Mouse (Mus musculus): ENCODE measurements at regions not wholly inside any gene's neighbourhood (a gene's known extent, or its start where the extent isn't known, plus 50 kb on each side); places are given as distances from the start of the nearest gene placed in this dataset.
"Not testable (repeated sequence)": the region's sequence is repeated elsewhere in the genome, so short reads cannot be mapped to it uniquely, and the experiment has no call there.

DNA sequence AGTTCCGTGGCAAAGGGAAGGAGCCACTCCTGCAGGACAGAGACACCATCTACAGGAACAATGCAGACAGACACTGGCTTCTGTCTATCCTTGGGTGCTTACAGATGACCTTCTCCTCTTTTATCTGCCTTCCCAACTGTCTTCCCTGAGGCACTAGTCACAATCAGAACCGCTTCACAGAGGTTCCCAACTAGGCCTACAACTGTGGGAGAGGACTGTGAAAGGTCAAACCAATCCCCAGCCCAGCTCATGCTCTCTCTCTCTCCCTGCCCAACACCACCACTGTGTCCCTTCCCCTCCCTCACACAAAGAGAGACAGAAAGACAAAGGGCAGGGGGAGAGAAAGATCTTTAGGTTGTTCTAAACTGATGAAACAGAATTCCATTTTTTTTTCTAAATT, 61.3 kb downstream of the Tmem17 start:
- intact Hi-C loops (cut with DNase I): no loop called here

DNA sequence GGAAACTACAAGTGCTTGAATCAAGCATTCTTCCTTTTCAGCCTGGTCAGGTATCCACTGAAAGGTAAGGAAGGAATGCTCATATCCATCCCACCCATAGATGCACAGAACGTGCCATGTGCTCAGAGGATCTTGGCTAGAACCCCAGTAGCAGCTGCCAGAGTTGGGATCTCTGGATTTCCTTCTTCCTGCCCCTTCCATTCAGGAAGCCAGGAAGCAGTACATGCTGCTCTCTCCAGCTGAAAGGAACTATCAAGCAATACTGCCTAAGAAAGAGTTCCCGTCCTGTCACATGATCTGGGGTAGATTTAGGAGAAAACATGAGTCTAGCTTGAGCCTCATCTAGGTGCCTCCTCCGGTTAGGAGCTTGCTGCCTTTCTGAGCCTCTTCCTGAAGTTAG, 61.9 kb downstream of the Tmem17 start:
- intact Hi-C loops (cut with DNase I): no loop called here

DNA sequence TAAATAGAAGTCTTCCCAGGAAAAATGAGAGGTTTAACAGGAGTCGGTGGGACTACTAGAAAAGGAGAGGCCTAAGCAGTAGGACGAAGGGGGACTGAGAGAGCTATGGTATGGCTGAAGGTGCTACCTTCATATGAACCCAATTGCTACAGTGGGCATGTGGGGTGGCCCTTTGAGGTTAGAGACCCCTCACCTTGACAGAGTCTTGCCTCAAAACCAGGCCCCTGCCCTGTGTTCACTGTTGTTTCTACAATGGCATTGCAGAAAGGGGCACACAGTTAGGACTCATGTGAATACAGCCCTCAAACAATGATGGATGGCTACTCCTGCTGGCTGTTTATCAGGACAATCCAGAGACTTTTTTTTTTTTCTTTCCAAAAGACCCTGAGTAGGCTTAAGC, 62.6 kb downstream of the Tmem17 start:
- intact Hi-C loops (cut with DNase I): no loop called here

DNA sequence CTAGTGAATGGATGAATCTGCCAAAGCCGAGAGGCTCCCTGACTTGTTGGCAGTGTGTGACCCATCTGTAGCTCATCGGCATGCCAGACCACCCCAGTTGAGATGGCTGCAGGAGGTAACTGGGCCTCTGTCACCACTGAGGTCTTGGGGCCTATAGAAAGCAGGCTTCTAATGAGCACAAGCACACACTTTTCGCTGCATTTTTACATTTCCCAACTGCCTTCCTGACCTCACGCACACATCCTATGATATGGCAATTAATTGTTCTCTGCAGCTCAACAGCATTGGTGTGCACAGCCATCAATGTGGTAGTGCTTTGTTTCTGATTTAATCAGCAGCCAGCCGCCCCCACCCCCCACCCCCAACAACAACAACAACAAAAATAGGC, 72.2 kb downstream of the Tmem17 start:
- intact Hi-C loops (cut with DNase I): no loop called here

DNA sequence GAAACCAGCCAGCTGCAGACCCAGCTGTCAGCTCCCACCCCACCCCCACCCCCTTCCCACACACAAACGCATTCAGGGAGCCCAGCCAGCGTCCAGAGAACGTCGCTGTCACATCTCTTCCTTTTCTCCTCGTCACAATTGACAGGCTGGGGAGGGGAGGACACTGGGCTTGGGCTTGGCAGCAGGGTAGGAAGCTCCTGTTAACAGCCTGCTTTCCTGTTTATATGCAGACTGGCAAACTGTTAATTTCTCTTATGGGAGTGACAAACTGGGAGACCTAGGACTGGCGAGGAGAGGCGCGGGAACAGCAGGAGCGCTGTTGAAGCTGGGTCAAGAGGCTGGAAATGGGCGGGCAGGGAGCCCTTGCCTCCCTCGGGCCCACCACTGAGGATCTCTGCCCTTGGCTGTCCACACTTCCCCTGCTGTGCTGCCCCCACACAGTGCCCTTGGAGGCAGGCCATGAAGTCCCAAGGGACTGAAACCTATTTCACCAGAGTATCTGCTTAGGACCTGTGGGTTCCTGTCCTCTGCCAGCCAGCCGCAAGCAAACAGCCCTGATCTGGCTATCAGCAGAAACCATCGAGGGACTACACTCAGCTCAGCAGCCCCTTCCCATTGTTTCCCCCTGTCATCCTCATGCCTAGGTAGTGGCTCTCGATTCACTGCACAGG, 72.7 kb downstream of the Tmem17 start:
- intact Hi-C loops (cut with DNase I): no loop called here

DNA sequence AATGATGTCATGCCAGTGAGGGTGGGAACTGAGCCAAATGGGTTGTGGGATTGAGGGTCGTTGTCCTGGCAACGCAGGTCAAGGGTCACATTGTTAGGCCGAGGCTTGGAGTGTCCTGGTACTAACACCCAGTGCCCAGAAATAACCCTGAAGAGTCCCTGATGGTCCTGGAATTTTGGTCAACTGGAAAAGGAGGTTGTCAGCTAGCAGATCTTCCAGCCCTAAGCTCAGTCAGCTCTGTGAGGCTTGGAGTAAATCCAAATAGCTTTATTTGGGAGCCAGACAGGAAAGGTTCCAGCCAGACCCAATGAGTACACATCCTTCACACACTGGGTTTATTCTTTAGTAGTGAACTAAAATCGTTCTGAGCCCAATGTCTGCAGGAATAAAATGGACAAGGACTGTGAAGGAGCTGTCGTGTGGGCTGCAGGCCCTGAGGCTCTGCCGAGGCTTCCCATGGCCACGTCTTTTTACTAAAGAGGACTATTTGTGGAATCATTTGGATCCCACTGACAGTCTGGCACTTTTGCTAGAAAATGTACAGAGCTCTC, 75.9 kb downstream of the Tmem17 start:
- intact Hi-C loops (cut with DNase I): no loop called here

DNA sequence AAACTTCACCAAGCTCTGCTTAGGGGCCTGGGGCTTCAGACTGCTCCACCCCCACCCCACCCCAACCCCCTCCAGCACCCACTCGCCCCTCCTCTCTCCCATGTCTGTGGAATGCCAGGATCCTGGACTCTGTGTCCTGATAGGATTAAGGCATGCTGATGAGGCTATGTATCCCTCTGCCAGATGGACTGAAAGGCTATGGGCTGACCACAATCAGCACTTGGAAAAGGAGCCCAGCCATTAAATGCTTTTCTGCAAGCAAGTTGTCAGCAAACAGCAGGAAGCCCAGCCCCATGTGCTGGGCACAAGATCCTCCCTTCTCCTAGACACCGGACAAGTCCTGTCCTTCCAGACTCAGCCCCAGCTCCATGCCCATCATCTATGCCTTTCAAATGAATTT, 76.7 kb downstream of the Tmem17 start:
- intact Hi-C loops (cut with DNase I): no loop called here

DNA sequence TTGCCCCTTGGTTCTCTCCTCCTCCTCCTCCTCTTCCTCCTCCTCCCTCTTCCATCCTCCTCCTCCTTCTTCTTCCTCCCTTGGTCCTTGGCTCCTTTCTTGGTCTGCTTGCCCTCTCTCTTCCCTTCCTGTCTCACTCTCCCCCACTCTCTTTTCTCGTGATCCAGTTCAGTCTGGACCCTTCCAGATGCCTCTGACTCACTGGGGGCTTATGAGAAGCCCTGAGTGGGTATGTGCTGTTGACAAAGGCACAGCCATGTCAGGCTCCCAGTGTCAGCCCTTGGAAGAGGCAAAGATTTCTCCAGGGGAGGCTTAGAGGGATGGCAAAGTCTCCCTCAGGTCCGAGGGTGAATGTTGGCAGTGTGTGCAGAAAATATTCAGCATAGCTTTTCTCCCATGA, 78.0 kb downstream of the Tmem17 start:
- intact Hi-C loops (cut with DNase I): no loop called here

DNA sequence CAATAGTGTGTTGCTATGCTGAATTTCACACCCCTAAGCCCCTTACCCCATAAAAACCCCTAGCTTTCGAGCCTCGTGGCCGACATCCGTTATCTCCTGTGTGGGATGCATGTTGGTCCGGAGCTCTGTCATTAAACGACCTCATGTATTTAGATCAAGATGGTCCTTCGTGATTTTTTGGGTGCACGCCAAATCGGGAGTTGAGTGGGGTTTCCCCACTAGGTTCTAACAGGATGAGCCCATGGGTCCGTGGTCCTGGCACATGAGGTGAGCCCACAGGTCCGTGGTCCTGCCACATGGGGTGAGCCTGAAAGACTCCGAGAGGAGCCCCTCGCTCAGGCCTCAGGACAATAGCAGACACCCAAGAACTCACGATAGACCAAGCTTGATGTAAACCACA, 79.2 kb downstream of the Tmem17 start:
- intact Hi-C loops (cut with DNase I): not testable (repeated sequence)

DNA sequence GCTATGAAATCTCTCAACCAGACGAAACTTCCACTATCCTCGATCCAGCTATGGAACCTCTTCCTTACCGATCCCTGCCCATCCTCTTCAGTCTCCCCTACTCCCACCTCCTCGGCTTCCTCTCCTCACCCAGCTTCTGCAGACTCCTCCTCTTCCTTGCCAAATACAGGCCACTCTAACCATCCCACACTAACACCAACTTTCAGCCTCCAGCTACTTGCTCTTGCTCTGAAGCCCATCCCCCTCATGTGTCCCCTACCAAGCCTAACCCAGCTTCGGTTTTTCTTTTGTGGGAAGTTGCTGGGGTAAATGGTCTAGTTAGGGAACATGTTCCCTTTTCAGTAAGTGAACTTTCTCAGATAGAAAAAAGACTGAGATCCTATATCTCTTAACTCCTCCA, 80.8 kb downstream of the Tmem17 start:
- intact Hi-C loops (cut with DNase I): no loop called here

DNA sequence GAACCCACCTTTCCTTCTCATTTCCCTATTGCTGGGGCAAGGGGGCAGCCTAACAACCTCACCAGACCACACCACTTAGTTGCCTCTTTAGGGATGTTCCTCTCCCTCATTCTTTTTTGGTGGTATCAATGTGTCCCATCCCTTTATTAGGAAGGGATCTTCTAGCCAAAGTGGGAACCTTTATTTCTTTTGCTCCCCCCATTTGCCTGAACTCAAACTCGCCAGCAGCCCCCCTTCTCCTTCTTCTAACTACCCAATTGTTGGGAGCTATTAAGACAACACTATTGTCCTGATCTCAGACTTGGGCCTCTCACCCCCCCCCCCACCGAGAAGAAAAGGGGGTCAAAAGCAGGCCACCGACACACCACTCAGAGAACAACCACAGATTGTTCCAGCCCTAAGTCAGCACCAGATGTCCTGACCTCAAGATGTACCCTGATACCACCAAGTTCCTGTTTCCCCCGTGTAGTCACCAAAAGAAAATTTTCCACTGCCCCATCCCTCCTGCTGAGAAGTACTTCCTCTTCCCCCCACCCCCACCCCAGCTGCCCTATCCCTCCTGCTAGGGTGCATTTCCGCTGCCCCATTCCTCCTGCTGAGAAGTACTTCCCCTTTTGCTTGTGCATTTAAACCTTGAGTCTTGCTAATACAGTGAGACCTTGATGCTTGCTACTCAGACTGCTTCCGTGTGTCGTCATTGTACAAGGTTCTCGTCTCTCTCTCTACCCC, 84.4 kb downstream of the Tmem17 start:
- intact Hi-C loops (cut with DNase I): no loop called here

DNA sequence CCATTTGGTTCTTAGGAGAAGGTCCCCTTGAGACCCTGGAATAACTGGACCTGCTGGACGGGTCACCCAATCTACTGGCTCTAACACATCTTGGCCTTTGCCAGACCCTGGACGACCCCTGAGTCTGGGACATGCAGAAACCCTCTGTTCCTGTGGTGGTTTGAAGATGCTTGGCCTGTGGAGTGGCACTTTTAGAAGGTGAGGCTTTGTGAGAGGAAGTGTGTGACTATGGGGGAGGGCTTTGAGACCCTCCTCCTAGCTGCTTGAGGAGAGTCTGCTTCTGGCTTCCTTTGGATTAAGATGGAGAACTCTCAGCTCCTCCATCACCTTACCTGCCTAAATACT, 84.9 kb downstream of the Tmem17 start:
- intact Hi-C loops (cut with DNase I): no loop called here

DNA sequence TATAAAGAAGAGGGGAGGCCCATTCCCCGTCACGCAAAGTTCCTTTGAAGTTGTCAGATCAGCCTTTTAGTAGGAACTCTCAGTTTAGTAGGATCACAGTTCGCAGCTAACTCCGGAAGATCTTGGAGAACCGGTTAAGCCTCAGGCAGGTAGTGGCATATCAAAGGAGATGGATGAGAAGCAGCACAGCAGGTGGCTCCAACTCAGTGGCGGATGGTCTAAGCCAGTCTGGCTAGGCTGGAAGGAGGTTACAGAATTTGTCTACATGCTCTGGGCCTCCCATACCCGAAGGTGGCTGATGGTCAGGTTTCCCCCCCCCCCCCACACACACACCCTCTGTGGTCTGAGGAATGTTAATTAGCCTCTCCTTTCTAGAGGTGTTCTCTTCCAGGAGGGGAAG, 88.5 kb downstream of the Tmem17 start:
- intact Hi-C loops (cut with DNase I): no loop called here

DNA sequence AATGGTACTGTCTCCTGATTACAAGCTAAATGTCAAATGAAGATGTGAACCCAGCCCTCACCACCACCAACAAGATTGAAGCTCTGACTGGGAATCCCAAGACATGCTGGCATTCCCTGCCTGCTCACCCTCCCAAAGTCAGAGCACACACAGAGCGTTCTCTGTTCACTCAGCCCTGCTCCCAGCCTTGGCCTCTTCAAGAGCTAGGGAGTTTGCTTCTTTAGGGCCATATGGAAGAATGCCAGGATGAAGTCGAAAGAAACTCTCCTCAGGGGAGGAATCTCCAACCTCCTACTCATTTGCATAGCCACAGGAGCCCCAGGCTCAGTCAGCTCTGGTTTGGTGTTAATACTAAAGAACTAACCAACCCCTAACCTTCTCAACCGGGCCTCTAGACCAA, 90.1 kb downstream of the Tmem17 start:
- intact Hi-C loops (cut with DNase I): no loop called here

DNA sequence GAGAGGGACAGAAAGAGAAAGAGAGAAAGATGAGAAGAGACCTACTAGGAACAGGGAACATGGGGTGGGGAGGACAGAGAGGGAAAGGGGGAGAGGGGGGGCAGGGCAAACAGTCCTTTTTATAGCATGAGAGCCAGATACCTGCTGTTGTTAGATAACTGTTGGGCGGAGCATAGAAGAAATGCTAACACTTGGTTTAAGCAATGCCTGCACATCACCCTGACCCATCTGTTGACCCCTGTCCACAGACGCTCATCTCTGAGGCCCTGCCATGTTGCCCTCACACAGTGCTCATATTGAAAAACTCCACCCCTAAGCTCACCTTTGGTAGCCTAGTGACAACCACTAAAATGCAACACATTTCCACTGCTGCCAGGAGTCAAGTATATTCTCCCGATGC, 90.7 kb downstream of the Tmem17 start:
- intact Hi-C loops (cut with DNase I): no loop called here

DNA sequence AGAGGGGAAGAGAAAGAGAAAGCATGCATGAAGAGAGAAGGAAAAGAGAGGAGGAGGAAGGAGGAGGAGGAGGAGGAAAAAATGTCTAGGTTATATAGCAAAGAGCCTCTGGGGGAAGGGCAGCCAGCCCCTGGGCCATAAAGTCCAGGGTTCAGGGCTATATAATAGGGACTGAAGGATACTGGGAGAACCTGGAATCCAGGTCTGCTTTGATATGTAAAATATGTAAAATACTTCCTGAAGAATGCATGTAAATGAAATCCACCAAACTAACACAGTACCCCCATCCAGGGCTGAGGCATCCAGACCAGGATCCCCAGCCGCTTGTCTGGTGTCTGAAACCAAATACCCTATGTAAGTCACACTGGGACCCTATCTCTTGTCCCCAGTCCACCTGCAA, 91.5 kb downstream of the Tmem17 start:
- intact Hi-C loops (cut with DNase I): no loop called here

DNA sequence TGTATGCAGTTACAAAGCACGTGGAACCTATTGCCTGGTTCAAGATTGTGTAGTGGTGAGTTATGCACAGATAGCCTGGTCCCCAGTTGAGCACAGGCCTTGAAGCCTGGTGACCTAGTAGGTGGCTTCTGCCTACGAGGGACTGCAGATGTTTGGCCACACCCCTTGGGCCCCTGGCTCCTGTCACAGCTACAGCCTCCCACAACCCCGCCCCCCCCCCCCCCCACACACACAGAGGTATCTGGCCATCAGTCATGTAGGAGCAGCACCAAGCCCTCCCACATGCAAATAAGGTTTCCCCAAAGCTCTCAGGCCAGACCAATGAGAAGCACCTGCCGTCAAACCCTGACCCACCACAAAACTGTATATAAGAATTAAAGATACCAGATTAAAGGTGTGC, 94.5 kb downstream of the Tmem17 start:
- intact Hi-C loops (cut with DNase I): no loop called here

DNA sequence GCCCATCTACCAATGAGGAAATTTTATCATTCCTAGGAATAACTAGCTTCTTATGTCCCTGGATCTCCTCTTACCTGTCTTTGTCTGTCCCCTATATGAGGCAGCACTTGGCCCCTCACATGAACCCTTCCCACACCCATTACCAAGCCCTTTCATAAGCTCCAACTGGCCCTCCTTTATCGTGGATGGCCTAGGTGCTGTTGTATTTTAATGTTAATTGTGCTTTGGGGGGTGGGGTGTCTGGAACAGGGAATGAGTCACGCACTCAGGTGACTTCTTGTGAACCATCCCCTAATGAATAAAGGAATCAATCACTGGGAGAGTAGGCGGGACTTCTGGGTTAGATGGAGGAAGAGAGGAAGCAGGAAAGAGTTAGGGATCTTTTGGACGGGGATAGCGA, 95.8 kb downstream of the Tmem17 start:
- intact Hi-C loops (cut with DNase I): no loop called here

DNA sequence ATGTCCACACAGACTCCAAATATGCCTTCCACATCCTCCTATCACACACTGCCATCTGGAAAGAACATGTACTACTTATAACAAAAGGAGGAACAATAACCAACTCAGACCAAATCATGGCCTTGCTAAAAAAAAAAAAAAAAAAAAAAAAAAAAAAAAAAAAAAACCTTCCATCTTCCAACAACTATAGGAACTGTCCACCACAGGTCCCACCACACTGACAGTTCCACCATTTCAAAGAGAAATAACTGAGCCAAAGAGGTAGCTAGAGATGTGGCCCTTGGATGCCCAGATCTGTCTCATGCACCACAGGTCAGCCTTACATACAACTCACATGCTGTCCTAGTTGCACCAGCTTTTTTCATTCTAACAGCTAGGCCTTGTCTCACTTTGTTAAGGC, 97.1 kb downstream of the Tmem17 start:
- intact Hi-C loops (cut with DNase I): no loop called here

DNA sequence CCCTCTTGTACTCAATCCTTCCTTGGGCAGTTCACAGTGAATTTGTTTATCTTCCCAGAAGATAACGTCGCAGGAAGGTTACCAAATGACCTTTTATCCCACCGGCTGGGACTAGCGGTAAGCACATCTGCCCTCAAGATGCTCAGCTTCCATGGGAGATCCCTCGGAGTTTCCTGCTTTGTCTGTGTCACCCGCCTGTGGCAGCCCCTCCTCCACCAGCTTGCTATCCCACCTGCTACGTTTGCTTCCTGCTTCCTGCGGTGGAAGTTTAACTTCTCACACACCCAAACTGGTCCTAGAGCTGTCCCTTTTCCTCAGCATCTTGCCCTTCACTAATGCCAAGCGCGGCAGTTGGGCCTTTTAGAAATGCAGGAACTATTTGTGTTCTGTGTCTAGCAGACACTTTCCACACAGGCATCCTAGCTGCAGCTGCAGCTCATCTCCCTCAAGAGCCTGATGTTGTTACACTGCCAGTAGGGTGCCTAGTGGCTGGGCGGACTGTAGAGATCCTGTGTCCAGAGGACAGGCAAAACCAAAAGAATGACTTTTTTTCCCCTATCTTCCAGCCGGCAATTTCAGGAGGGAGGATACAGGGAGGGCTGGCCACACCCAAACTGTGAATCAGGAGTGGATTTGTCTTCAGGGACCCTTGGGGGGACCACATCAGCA, 98.7 kb downstream of the Tmem17 start:
- intact Hi-C loops (cut with DNase I): loop anchor here (10.0 kb wide), 1 partner anchor 166 kb away; no protein-coding TSS in a partner anchor

DNA sequence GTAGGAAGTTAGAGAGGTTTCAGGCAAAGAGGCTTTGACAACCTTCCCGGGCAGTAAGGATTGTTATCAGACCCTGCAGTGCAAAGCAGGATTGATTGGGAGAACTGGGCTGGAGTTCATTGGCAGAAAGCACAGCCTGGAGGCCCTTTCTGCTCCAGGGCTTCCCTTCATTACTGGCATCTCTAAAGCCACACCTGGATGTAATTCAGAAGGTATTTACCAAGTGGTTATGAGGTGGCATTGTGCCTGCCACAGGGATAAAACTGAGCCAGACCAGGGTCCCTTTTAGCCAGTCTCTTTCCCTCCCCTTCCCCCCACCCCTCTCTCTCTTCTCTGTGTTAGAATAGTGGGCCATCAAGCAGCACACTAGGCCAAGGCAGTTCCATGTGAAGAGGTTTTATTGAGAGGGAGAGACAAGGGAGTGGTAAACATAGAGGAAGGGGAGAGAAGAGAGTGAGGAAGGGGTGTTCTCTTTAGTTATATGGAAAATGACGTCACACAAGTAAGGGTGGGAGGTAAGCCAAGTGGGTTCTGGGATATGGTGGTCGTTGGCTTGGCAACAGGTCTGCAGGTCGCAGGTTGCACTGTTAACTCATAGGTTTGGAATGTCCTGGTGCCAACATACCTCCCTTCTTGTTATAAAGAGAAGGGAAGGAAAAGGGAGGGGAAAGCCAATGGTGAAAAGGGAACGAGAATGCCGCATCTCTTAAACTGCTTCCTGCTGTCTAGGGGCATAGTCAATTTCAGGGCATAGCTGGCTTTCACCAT, 99.4 kb downstream of the Tmem17 start:
- intact Hi-C loops (cut with DNase I): loop anchor here (10.0 kb wide), 1 partner anchor 166 kb away; no protein-coding TSS in a partner anchor

DNA sequence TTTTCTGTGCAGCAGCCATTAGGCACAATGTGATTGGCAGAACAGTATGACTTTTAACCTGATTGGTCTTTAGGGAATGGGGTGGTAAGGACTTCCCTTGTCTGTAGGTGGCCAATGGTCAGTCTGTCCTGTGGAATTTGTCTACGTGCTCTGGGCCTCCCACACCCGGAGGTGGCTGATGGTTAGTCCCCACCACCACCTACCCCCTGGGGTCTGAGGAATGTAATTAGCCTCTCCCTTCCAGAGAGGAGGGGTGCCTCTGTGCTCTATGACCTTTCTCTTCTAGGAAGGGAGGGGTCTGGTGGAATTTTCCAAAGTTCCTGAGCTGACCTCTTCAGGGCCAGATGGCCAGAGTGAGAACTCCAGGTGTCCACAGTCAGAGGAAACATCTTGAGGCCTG, 101.6 kb downstream of the Tmem17 start:
- intact Hi-C loops (cut with DNase I): loop anchor here (10.0 kb wide), 1 partner anchor 169 kb away; no protein-coding TSS in a partner anchor
